ENCODE assay signal across 9 mouse cellular contexts in the genomic region with DNA sequence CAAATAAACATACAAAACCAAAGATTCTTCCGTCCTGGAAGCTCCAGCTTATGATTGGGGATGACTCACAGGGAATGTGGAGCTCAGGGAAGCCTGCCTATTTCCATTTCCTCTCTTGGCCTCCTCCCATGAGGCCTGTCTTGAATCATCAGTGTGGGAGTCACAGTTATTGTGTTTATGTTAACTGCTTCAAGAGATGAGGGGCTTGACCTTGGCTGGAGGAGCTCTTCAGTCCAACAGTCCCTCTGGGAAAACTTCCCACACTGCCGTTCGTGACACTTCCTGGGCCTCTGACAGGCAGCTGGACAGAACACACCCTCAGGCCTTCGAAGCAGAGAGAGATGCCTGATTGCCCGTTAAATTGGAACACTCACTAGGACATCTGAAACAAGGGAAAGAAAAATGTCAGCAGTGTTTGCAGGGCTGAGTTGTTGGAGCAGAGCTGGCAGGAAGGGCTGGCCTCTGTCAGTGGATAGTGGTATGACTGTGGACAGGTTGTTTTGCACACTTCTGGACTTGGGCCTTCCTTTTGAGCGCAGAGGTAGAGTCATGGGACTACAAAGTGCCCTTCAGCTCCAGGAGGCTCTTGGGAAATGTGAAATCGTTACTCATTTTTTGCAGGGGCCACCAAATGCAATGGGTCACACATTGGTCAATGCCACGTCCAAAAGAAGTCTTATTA.
DNase-seq lines count a peak whose midpoint lies in the region; ATAC-seq and TF ChIP-seq lines count a peak whose summit lies in the region.
"Had no signal": no experiment of that assay in that cellular context is flagged by ENCODE, and none has a peak within 500 bp of the region (broad histone marks: within the 10 kb centered on the region; RNA-seq: fewer than 3 reads in every experiment).

No protein-coding gene starts in this region.

- no peaks in the 10 kb centered on the region for H3K27me3 ChIP-seq in myocyte (ENCODE audit: control insufficient read depth, insufficient read depth, insufficient read length)
- no peaks in the 10 kb centered on the region for H3K27me3 ChIP-seq in midbrain, embryonic 14.5 days (ENCODE audit: control insufficient read depth, insufficient read depth, low read length)
- H3K27me3 ChIP-seq: megakaryocyte, embryonic 14.5 days had no signal

- peak; percentile 13 for DNase-seq in adrenal gland, adult 2 months
- no peak for DNase-seq in adrenal gland, postnatal 25 days
- peak; percentile 40 for DNase-seq in 3134 (ENCODE audit: extremely low read depth, insufficient read length, low spot score)
- peak; percentile 80 to 83 for DNase-seq in heart, adult 9 months (ENCODE audit: low spot score in 2 of 2)
- peak; percentile 37 to 63 for DNase-seq in kidney, postnatal 25 days
- no peak for DNase-seq in thymus, postnatal 36 days
- DNase-seq in midbrain, embryonic 14.5 days = no peak

- no peaks in the 10 kb centered on the region for H3K9me3 ChIP-seq in midbrain, embryonic 14.5 days (ENCODE audit: control insufficient read depth, low read length)

- no peaks in the 10 kb centered on the region for H3K36me3 ChIP-seq in myocyte (ENCODE audit: control insufficient read depth, insufficient read depth)
- H3K36me3 ChIP-seq in midbrain, embryonic 14.5 days (ENCODE audit: control insufficient read depth, insufficient read depth, low read length) = no peaks in the 10 kb centered on the region

- ATAC-seq in midbrain, embryonic 14.5 days (ENCODE audit: low FRiP score, low TSS enrichment) = no peak

- H3K27ac ChIP-seq in midbrain, embryonic 14.5 days (replicated peaks; ENCODE audit: low read depth, low read length) = no peak overlapping the region

- TF ChIP-seq POLR2A in myocyte (IDR thresholded peaks at IDR 0.05; ENCODE audit: insufficient read length, low read depth) = no peak

- H3ac ChIP-seq in myocyte (ENCODE audit: control insufficient read depth, insufficient read length) = no peak overlapping the region

- no peaks in the 10 kb centered on the region for H3K79me2 ChIP-seq in myocyte (ENCODE audit: control insufficient read depth, insufficient read depth)

- H3K9ac ChIP-seq in midbrain, embryonic 14.5 days (replicated peaks; ENCODE audit: low read length) = no peak overlapping the region

- H3K4me2 ChIP-seq in myocyte (ENCODE audit: low read depth) = peak overlapping the region; percentile 16
- H3K4me2 ChIP-seq in midbrain, embryonic 14.5 days (ENCODE audit: low read length) = no peak overlapping the region

- whole genome bisulfite sequencing in midbrain, embryonic 14.5 days = 75% methylated on average over 8 of the region's 8 CpGs

- H3K4me1 ChIP-seq in midbrain, embryonic 14.5 days (ENCODE audit: control insufficient read depth, insufficient read depth, low read length) = no peaks in the 10 kb centered on the region
- H3K4me1 ChIP-seq: megakaryocyte, embryonic 14.5 days had no signal

- H3K4me3 ChIP-seq in myocyte = no peak overlapping the region
- no peak overlapping the region for H3K4me3 ChIP-seq in midbrain, embryonic 14.5 days (replicated peaks; ENCODE audit: low read depth, low read length)
- H3K4me3 ChIP-seq: megakaryocyte, embryonic 14.5 days had no signal

TF ChIP-seq in myocyte, 11 proteins besides CTCF, POLR2A, EP300 and RAD21:
- TF ChIP-seq POLR2AphosphoS2 (IDR thresholded peaks at IDR 0.05; ENCODE audit: insufficient read length, low read depth) = no peak
- no peak for TF ChIP-seq TCF3 (IDR thresholded peaks at IDR 0.05; ENCODE audit: insufficient read length, low read depth)
- no peak for TF ChIP-seq REST (IDR thresholded peaks at IDR 0.05; ENCODE audit: insufficient read depth, insufficient read length)
- no peak for TF ChIP-seq SRF (IDR thresholded peaks at IDR 0.05; ENCODE audit: control insufficient read depth, insufficient read length, low read depth)

Comparison
In these comparisons a context has a peak if more than half of its experiments do, and no peak if none do; other contexts are left out.
1. DNase-seq: peak in adrenal gland, adult 2 months (single experiment), 3134 (single experiment), heart, adult 9 months (2 of 2) and kidney, postnatal 25 days (2 of 2); none in adrenal gland, postnatal 25 days (single experiment), thymus, postnatal 36 days (0 of 2) and midbrain, embryonic 14.5 days (single experiment).